Mouse (Mus musculus) ZHBTc4 (cell line): ENCODE measurements at regions not wholly inside any gene's neighbourhood (a gene's known extent, or its start where the extent isn't known, plus 50 kb on each side); places are given as distances from the start of the nearest gene placed in this dataset.

ENCODE experiments used
- DNase-seq: peaks from one replicate; pipeline ENCODE4 v3.0.0-alpha.2; 2011; ENCODE audit warnings: low read depth, low spot score

DNA sequence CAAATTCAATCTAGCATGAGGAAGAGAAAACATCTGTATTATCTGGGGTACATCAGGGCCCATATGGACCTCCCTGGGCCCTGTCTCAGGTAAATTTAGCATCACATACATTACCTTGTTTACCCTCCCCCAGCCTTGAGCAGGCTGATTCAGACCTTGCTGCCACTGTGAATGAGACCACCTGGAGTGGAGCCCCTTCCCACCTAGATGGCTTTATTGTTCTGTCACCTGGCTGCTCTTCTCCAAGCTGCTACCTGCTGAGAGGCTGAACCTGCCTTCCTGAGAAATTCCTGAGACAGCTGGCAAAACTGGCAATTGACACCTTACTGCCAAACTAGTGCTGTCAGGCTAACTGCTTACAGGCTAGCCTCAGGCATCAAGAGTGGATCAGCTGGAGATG lies 231.0 kb upstream of the Slc7a12 start:
- peak; percentile 18 for DNase-seq
